ENCODE assay signal across 28 mouse cellular contexts in genomic region chr3:146099925-146100324, GRCm38 (mm10). TPM values are rescaled to one million over a fixed set of nuclear protein-coding genes. Genes with fewer than 3 reads are reported as not detected.
DNase-seq lines count a peak whose midpoint lies in the region; ATAC-seq and TF ChIP-seq lines count a peak whose summit lies in the region.
"Had no signal": no experiment of that assay in that cellular context is flagged by ENCODE, and none has a peak within 500 bp of the region (broad histone marks: within the 10 kb centered on the region; RNA-seq: fewer than 3 reads in every experiment).

No protein-coding gene starts in this region.

- H3K9me3 ChIP-seq in heart, embryonic 16.5 days (replicated peaks; ENCODE audit: control insufficient read depth, low read length), result peaks cover 6% of the 10 kb centered on the region
- no peaks in the 10 kb centered on the region for H3K9me3 ChIP-seq in MEL (replicated peaks; ENCODE audit: insufficient read depth, low read length)
- H3K9me3 ChIP-seq: forebrain, embryonic 15.5 days; hindbrain, embryonic 13.5 days had no signal

- TF ChIP-seq EP300 in MEL (IDR thresholded peaks at IDR 0.05; ENCODE audit: low read depth in 1 of 2, low read length in 2 of 2), result peak; percentile 61 to 66

- no peaks in the 10 kb centered on the region for H3K27me3 ChIP-seq in heart, embryonic 16.5 days (ENCODE audit: control insufficient read depth, insufficient read depth, low read length)
- H3K27me3 ChIP-seq in MEL (ENCODE audit: control insufficient read depth in 1 of 2, insufficient read depth in 2 of 2, low read length in 2 of 2), result no peaks in the 10 kb centered on the region
- H3K27me3 ChIP-seq: embryonic facial prominence, embryonic 12.5 days; forebrain, embryonic 15.5 days; heart, embryonic 12.5 days; hindbrain, embryonic 13.5 days; Patski had no signal

- no peak overlapping the region for H3K4me2 ChIP-seq in heart, embryonic 16.5 days (ENCODE audit: low read depth, low read length)
- H3K4me2 ChIP-seq: embryonic facial prominence, embryonic 12.5 days; forebrain, embryonic 15.5 days; heart, embryonic 12.5 days; hindbrain, embryonic 13.5 days had no signal

- no peak for TF ChIP-seq RAD21 in MEL (IDR thresholded peaks at IDR 0.05; ENCODE audit: low read depth, low read length)

- H3K4me1 ChIP-seq in heart, embryonic 16.5 days (ENCODE audit: control insufficient read depth, insufficient read depth, low read length), result peaks cover 9% of the 10 kb centered on the region
- H3K4me1 ChIP-seq in MEL (ENCODE audit: control insufficient read depth in 1 of 2, insufficient read depth in 2 of 2, low read length in 2 of 2), result peaks cover 14 to 26% of the 10 kb centered on the region in 2 experiments
- H3K4me1 ChIP-seq: embryonic facial prominence, embryonic 12.5 days; forebrain, embryonic 15.5 days; hindbrain, embryonic 13.5 days had no signal

- no peak overlapping the region for H3K9ac ChIP-seq in heart, embryonic 16.5 days (ENCODE audit: low read length)
- no peak overlapping the region for H3K9ac ChIP-seq in MEL (ENCODE audit: control insufficient read depth, low read depth, low read length, poor library complexity, severe bottlenecking)
- H3K9ac ChIP-seq: embryonic facial prominence, embryonic 12.5 days; forebrain, embryonic 15.5 days; heart, embryonic 12.5 days; hindbrain, embryonic 13.5 days had no signal

- no peaks in the 10 kb centered on the region for H3K36me3 ChIP-seq in heart, embryonic 16.5 days (ENCODE audit: control insufficient read depth, insufficient read depth)
- peaks cover 0 to 14% of the 10 kb centered on the region in 2 experiments; a peak in 2 of 4 replicates for H3K36me3 ChIP-seq in MEL (ENCODE audit: control insufficient read depth in 1 of 2, insufficient read depth in 2 of 2, low read length in 2 of 2)
- H3K36me3 ChIP-seq: embryonic facial prominence, embryonic 12.5 days; forebrain, embryonic 15.5 days; G1E; heart, embryonic 12.5 days; hindbrain, embryonic 13.5 days had no signal

- no peak overlapping the region for H3K4me3 ChIP-seq in heart, embryonic 16.5 days (ENCODE audit: low read length)
- no peak overlapping the region for H3K4me3 ChIP-seq in MEL (ENCODE audit: control insufficient read depth in 1 of 2, insufficient read depth in 1 of 2, low read depth in 2 of 2, low read length in 2 of 2)
- H3K4me3 ChIP-seq: embryonic facial prominence, embryonic 12.5 days; forebrain, embryonic 15.5 days; heart, embryonic 12.5 days; hindbrain, embryonic 13.5 days had no signal

- no peak for TF ChIP-seq POLR2A in MEL (IDR thresholded peaks at IDR 0.05; ENCODE audit: control insufficient read depth in 1 of 2, insufficient read depth in 1 of 2, low read depth in 1 of 2, low read length in 2 of 2, poor library complexity in 1 of 2)

- no peak overlapping the region for H3K27ac ChIP-seq in heart, embryonic 16.5 days (ENCODE audit: low read length)
- H3K27ac ChIP-seq in MEL (ENCODE audit: control insufficient read depth, low read depth, low read length), result no peak overlapping the region
- H3K27ac ChIP-seq: embryonic facial prominence, embryonic 12.5 days; forebrain, embryonic 15.5 days; hindbrain, embryonic 13.5 days; hindbrain, postnatal 0 days had no signal

- no peaks in the 10 kb centered on the region for H3K79me2 ChIP-seq in MEL (ENCODE audit: control insufficient read depth, insufficient read depth, low read length, poor library complexity)

- DNase-seq in heart, adult 11 months, result peak; percentile 58
- no peak for DNase-seq in heart, adult 8-10 months (ENCODE audit: low spot score)
- DNase-seq in heart, postnatal 14 days, result no peak
- DNase-seq in MEL (ENCODE audit: low read depth, low spot score), result peak; percentile 60
- no peak for DNase-seq in lung, postnatal 36 days
- DNase-seq: adrenal gland, adult 8-10 months; adrenal gland, postnatal 36 days; B cell, adult 2 months; cerebellum, adult 11 months; cerebellum, adult 8-10 months; cerebellum, postnatal 14 days; gastrocnemius, postnatal 10 days; kidney, adult 11 months; kidney, adult 9 months had no signal

- no peak for TF ChIP-seq CTCF in MEL (IDR thresholded peaks at IDR 0.05 in 2 of 3, conservative IDR thresholded peaks at IDR 0.05 in 1 of 3; ENCODE audit: control insufficient read depth in 1 of 3, insufficient read depth in 1 of 3, low read depth in 2 of 3, low read length in 3 of 3, poor library complexity in 1 of 3, severe bottlenecking in 1 of 3)

- peak; percentile 72; the same call in 1 of the 2 replicates for ATAC-seq in heart, embryonic 16.5 days (replicated peaks; ENCODE audit: extremely low read depth, insufficient read depth, low FRiP score)
- ATAC-seq in granulocyte monocyte progenitor cell, adult 5-6 weeks (replicated peaks; ENCODE audit: poor library complexity, severe bottlenecking), result 0 out of 2 replicates have a peak, but pooled peaks have one; percentile 40
- ATAC-seq: CD4-positive, CD25-positive, alpha-beta regulatory T cell, adult 4 months; forebrain, embryonic 15.5 days; hindbrain, postnatal 0 days; Patski had no signal

- intact Hi-C loops in heart, postnatal 14 days (cut with DNase I), result no loop called here

TF ChIP-seq in MEL, 35 proteins besides CTCF, POLR2A, EP300 and RAD21:
- TF ChIP-seq TBP (IDR thresholded peaks at IDR 0.05; ENCODE audit: low read depth, low read length) (no peak), ETS1 (IDR thresholded peaks at IDR 0.05; ENCODE audit: low read depth, low read length) (peak; percentile 29; the same call in 1 of the 2 replicates), SIN3A (IDR thresholded peaks at IDR 0.05; ENCODE audit: low read length) (peak; percentile 38; the same call in 1 of the 2 replicates), ZKSCAN1 (IDR thresholded peaks at IDR 0.05; ENCODE audit: low read depth, low read length) (no peak), RCOR1 (IDR thresholded peaks at IDR 0.05; ENCODE audit: low read depth, low read length) (peak; percentile 33; the same call in 1 of the 2 replicates), USF1 (IDR thresholded peaks at IDR 0.05; ENCODE audit: low read depth, low read length) (no peak), MEF2A (IDR thresholded peaks at IDR 0.05; ENCODE audit: extremely low read depth, insufficient replicate concordance, low read depth, low read length, poor library complexity, severe bottlenecking) (no peak), TCF12 (IDR thresholded peaks at IDR 0.05; ENCODE audit: low read depth, low read length) (no peak; the same call in 1 of the 2 replicates), JUND (IDR thresholded peaks at IDR 0.05; ENCODE audit: low read depth, low read length) (no peak), KAT2A (conservative IDR thresholded peaks at IDR 0.05; ENCODE audit: low read depth, low read length) (no peak), ZNF384 (IDR thresholded peaks at IDR 0.05; ENCODE audit: low read depth, low read length) (no peak), TAL1 (IDR thresholded peaks at IDR 0.05; ENCODE audit: low read length) (no peak)

RNA-seq across cellular contexts. Expression of gene Wdr63, which starts 8.0 kb away (rescaled TPM):
- not detected for total RNA-seq in heart, adult 8-10 months (2022)
- polyA plus RNA-seq in heart, embryonic 16.5 days (2015; fragmentation: Nextera tagmentation; extraction: Ambion mirVana), result 0.37 and 0.74 TPM in 2 replicates
- under 1 TPM in 1 of 2 experiments, not detected in 1; 0.55 TPM for total RNA-seq in heart, postnatal 14 days (2021)
- not detected in 2 replicates for total RNA-seq in MEL (2012; rRNA removed)
- not detected for polyA plus RNA-seq in MEL (2012; ENCODE audit: insufficient read depth in 1 of 2, insufficient read length in 2 of 2, low read depth in 1 of 2, low replicate concordance in 2 of 2, missing spikeins in 1 of 2)
- not detected in 2 replicates for total RNA-seq in granulocyte monocyte progenitor cell, adult 5-6 weeks (2014; fragmentation: Nextera tagmentation)
- total RNA-seq in granulocyte monocyte progenitor cell, adult 5-6 weeks (2017), result not detected in 2 replicates
- total RNA-seq: adrenal gland, adult 8-10 months; G1E; gastrocnemius, postnatal 10 days; gastrocnemius, postnatal 4 days; hematopoietic stem cell, adult 5-6 weeks had no signal
- polyA plus RNA-seq: CD4-positive, CD25-positive, alpha-beta regulatory T cell, adult 4 months; G1E; heart, embryonic 12.5 days; intestine, embryonic 14.5 days had no signal

RNA-seq across cellular contexts. Expression of gene Mcoln3, which starts 17.3 kb away (rescaled TPM):
- total RNA-seq in heart, adult 8-10 months (2022), result not detected
- polyA plus RNA-seq in heart, embryonic 16.5 days (2015; fragmentation: Nextera tagmentation; extraction: Ambion mirVana), result 0.79 and 1.1 TPM in 2 replicates
- under 1 TPM in 1 of 2 experiments, not detected in 1; 0.34 TPM for total RNA-seq in heart, postnatal 14 days (2021)
- total RNA-seq in MEL (2012; rRNA removed), result not detected in 2 replicates
- polyA plus RNA-seq in MEL (2012; ENCODE audit: insufficient read depth in 1 of 2, insufficient read length in 2 of 2, low read depth in 1 of 2, low replicate concordance in 2 of 2, missing spikeins in 1 of 2), result not detected
- total RNA-seq in granulocyte monocyte progenitor cell, adult 5-6 weeks (2014; fragmentation: Nextera tagmentation), result not detected in 2 replicates
- not detected in 2 replicates for total RNA-seq in granulocyte monocyte progenitor cell, adult 5-6 weeks (2017)
- total RNA-seq: adrenal gland, postnatal 36 days; G1E; gastrocnemius, postnatal 10 days; hindbrain, postnatal 0 days had no signal
- polyA plus RNA-seq: cortical plate, adult 2 months; G1E had no signal

RNA-seq across cellular contexts. Expression of gene Mcoln2, which starts 49.7 kb away (rescaled TPM):
- total RNA-seq in heart, adult 8-10 months (2022), result under 1 TPM in 3 of 4 experiments, not detected in 1; 0.12 to 0.30 (median 0.17) TPM
- polyA plus RNA-seq in heart, embryonic 16.5 days (2015; fragmentation: Nextera tagmentation; extraction: Ambion mirVana), result 0.97 and 3.2 TPM in 2 replicates
- under 1 TPM; 0.12 to 0.29 TPM for total RNA-seq in heart, postnatal 14 days (2021)
- 0.42 and 0.65 TPM in 2 replicates for total RNA-seq in MEL (2012; rRNA removed)
- under 1 TPM in 1 of 2 experiments, not detected in 1; 0.10 TPM for polyA plus RNA-seq in MEL (2012; ENCODE audit: insufficient read depth in 1 of 2, insufficient read length in 2 of 2, low read depth in 1 of 2, low replicate concordance in 2 of 2, missing spikeins in 1 of 2)
- 0.75 TPM in 1 of 2 replicates, not detected in the other for total RNA-seq in granulocyte monocyte progenitor cell, adult 5-6 weeks (2014; fragmentation: Nextera tagmentation)
- 0.52 and 4.1 TPM in 2 replicates for total RNA-seq in granulocyte monocyte progenitor cell, adult 5-6 weeks (2017)
- total RNA-seq: adrenal gland, postnatal 36 days; hindbrain, postnatal 0 days had no signal
- polyA plus RNA-seq: cortical plate, adult 2 months; forebrain, embryonic 15.5 days; G1E had no signal

Comparison
In these comparisons a context has a peak if more than half of its experiments do, and no peak if none do; other contexts are left out.
1. DNase-seq: peak in heart, adult 11 months (single experiment) and MEL (single experiment); none in heart, adult 8-10 months (single experiment), heart, postnatal 14 days (0 of 2) and lung, postnatal 36 days (single experiment).